Mouse (Mus musculus) embryonic facial prominence, embryonic 15.5 days (tissue): ENCODE data around the gene Gpc6. TPM values are rescaled to one million over a fixed set of nuclear protein-coding genes. Genes with fewer than 3 reads are reported as not detected.

Source experiments
- ATAC-seq: fragments of 200-750 bp; cut with Nextera tagmentation; 2 replicates; pipeline ENCODE4 v1.8.0; 2017; ENCODE audit warnings: low read depth, moderate TSS enrichment; ENCODE audit not compliant: insufficient number of reproducible peaks, low FRiP score, low TSS enrichment
- H3K27ac ChIP-seq: fragments of 300-500 bp; sonication (generic); replicated peaks from 2 replicates; pipeline ENCODE4 v1.5.1; 2015; ENCODE audit warnings: mild to moderate bottlenecking, inconsistent platforms
- H3K27me3 ChIP-seq: fragments of 300-500 bp; sonication (generic); 2 replicates; pipeline ENCODE4 v1.6.1; 2015; ENCODE audit warnings: inconsistent platforms
- H3K36me3 ChIP-seq: fragments of 300-500 bp; sonication (generic); 2 replicates; pipeline ENCODE4 v1.6.1; 2015; ENCODE audit warnings: mild to moderate bottlenecking, inconsistent platforms
- H3K4me1 ChIP-seq: fragments of 300-500 bp; sonication (generic); 2 replicates; pipeline ENCODE4 v1.6.1; 2015; ENCODE audit warnings: inconsistent platforms
- H3K4me2 ChIP-seq: fragments of 300-500 bp; sonication (generic); replicated peaks from 2 replicates; pipeline ENCODE4 v1.6.1; 2015; ENCODE audit warnings: mild to moderate bottlenecking, inconsistent platforms
- H3K4me3 ChIP-seq: fragments of 300-500 bp; sonication (generic); replicated peaks from 2 replicates; pipeline ENCODE4 v1.5.1; 2015; ENCODE audit warnings: mild to moderate bottlenecking, inconsistent platforms
- H3K9ac ChIP-seq: fragments of 300-500 bp; sonication (generic); 2 replicates; pipeline ENCODE4 v1.6.1; 2015; ENCODE audit warnings: inconsistent platforms
- H3K9me3 ChIP-seq: fragments of 300-500 bp; sonication (generic); replicated peaks from 2 replicates; pipeline ENCODE4 v1.6.1; 2016; ENCODE audit warnings: inconsistent platforms
- WGBS: fragments of 180-500 bp; shearing (Covaris S2); methylation state at CpG from one replicate; pipeline ENCODE4 v1.1.7; 2015; 5-methylcytosine and 5-hydroxymethylcytosine counted together
- polyA plus RNA-seq: library from polyadenylated mRNA; unstranded; fragments of >200 nt; fragmentation: Nextera tagmentation; extraction: Ambion mirVana; gene quantifications from 2 replicates; pipeline ENCODE4 v1.2.1, GENCODE M21; 2015

The Gpc6 gene
- polyA plus RNA-seq = 33.7 and 42.3 TPM in 2 replicates

GRCm38 (mm10) chr14:116924876-116925601 lies at the start of gene Gpc6:
Gpc6 (plus strand) TSS chr14:116925315.
- H3K36me3 ChIP-seq = no peaks in the 10 kb centered on the region
- peak within 1 kb of the TSS; percentile 80 for H3K9ac ChIP-seq
- no peaks in the 10 kb centered on the region for H3K9me3 ChIP-seq
- ATAC-seq = peak; percentile 83
- H3K27ac ChIP-seq = peak within 1 kb of the TSS; percentile 94
- WGBS = under 1% methylated on average over 38 of the region's 38 CpGs
- peak within 1 kb of the TSS; percentile 77 for H3K4me3 ChIP-seq
- H3K4me1 ChIP-seq = peaks cover 13% of the 10 kb centered on the region
- peak within 1 kb of the TSS; percentile 94 for H3K4me2 ChIP-seq
- H3K27me3 ChIP-seq = no peaks in the 10 kb centered on the region

- no peak overlapping the region for H3K9ac ChIP-seq
- H3K9me3 ChIP-seq = no peaks in the 10 kb centered on the region
- 66% methylated on average over 7 of the region's 7 CpGs for WGBS
- no peaks in the 10 kb centered on the region for H3K27me3 ChIP-seq
- H3K27ac ChIP-seq = no peak overlapping the region
- H3K4me3 ChIP-seq = no peak overlapping the region
- no peaks in the 10 kb centered on the region for H3K4me1 ChIP-seq
- no peaks in the 10 kb centered on the region for H3K36me3 ChIP-seq
- no peak for ATAC-seq
- H3K4me2 ChIP-seq = no peak overlapping the region
These were observed 42.6 kb upstream of the Gpc6 start for GRCm38 (mm10) chr14:116882480-116883044.

- Histone ChIP-seq H3K4me3 (no peak overlapping the region), H3K9me3 (no peaks in the 10 kb centered on the region), H3K27ac (no peak overlapping the region), H3K4me1 (no peaks in the 10 kb centered on the region), H3K4me2 (no peak overlapping the region), H3K36me3 (no peaks in the 10 kb centered on the region), H3K9ac (no peak overlapping the region), H3K27me3 (no peaks in the 10 kb centered on the region)
- ATAC-seq = no peak
- WGBS = 84% methylated on average over 3 of the region's 3 CpGs
These were observed 30.8 kb upstream of the Gpc6 start for GRCm38 (mm10) chr14:116894316-116894715.

- H3K4me1 ChIP-seq = no peaks in the 10 kb centered on the region
- no peaks in the 10 kb centered on the region for H3K36me3 ChIP-seq
- H3K4me2 ChIP-seq = no peak overlapping the region
- H3K27ac ChIP-seq = no peak overlapping the region
- no peaks in the 10 kb centered on the region for H3K27me3 ChIP-seq
- H3K9ac ChIP-seq = no peak overlapping the region
- no peak overlapping the region for H3K4me3 ChIP-seq
- H3K9me3 ChIP-seq = no peaks in the 10 kb centered on the region
- 41% methylated on average over 1 of the region's 1 CpGs for WGBS
- ATAC-seq = no peak
These were observed 27.1 kb upstream of the Gpc6 start for GRCm38 (mm10) chr14:116897971-116898370.

GRCm38 (mm10) chr14:116911768-116912167 lies 13.3 kb upstream of the Gpc6 start:
- WGBS = 76% methylated on average over 1 of the region's 1 CpGs
- Histone ChIP-seq H3K4me1 (no peaks in the 10 kb centered on the region), H3K9me3 (no peaks in the 10 kb centered on the region), H3K27me3 (no peaks in the 10 kb centered on the region), H3K4me2 (no peak overlapping the region), H3K9ac (no peak overlapping the region), H3K4me3 (no peak overlapping the region), H3K27ac (no peak overlapping the region), H3K36me3 (no peaks in the 10 kb centered on the region)
- ATAC-seq = no peak

- Histone ChIP-seq H3K9me3 (no peaks in the 10 kb centered on the region), H3K9ac (no peak overlapping the region), H3K36me3 (no peaks in the 10 kb centered on the region), H3K27ac (no peak overlapping the region), H3K4me2 (no peak overlapping the region; the same call in 1 of the 2 replicates), H3K4me1 (0 out of 2 replicates have a peak, but pooled peaks cover 2% of the 10 kb centered on the region), H3K4me3 (no peak overlapping the region), H3K27me3 (no peaks in the 10 kb centered on the region)
- WGBS = 22% methylated on average over 6 of the region's 6 CpGs
- ATAC-seq = no peak
These were observed 8.2 kb upstream of the Gpc6 start for GRCm38 (mm10) chr14:116916874-116917273.

GRCm38 (mm10) chr14:116924266-116924665 lies 849 bp upstream of the Gpc6 start:
- H3K36me3 ChIP-seq = no peaks in the 10 kb centered on the region
- 48% methylated on average over 2 of the region's 2 CpGs for WGBS
- no peak overlapping the region for H3K4me3 ChIP-seq
- no peak for ATAC-seq
- peaks cover 13% of the 10 kb centered on the region for H3K4me1 ChIP-seq
- no peak overlapping the region for H3K27ac ChIP-seq
- no peaks in the 10 kb centered on the region for H3K27me3 ChIP-seq
- 0 out of 2 replicates have a peak overlapping the region, but pooled peaks have one; percentile 94 for H3K4me2 ChIP-seq
- H3K9me3 ChIP-seq = no peaks in the 10 kb centered on the region
- H3K9ac ChIP-seq = no peak overlapping the region

- peak overlapping the region; percentile 94 for H3K4me2 ChIP-seq
- H3K4me1 ChIP-seq = peaks cover 13% of the 10 kb centered on the region
- under 1% methylated on average over 56 of the region's 58 CpGs for WGBS
- H3K9me3 ChIP-seq = no peaks in the 10 kb centered on the region
- H3K9ac ChIP-seq = peak overlapping the region; percentile 80
- ATAC-seq = peak; percentile 45; the same call in 1 of the 2 replicates
- peak overlapping the region; percentile 77 for H3K4me3 ChIP-seq
- peak overlapping the region; percentile 94 for H3K27ac ChIP-seq
- H3K27me3 ChIP-seq = no peaks in the 10 kb centered on the region
- no peaks in the 10 kb centered on the region for H3K36me3 ChIP-seq
These were observed 732 bp downstream of the Gpc6 start for GRCm38 (mm10) chr14:116925691-116926403.

- peak; percentile 81 for ATAC-seq
- Histone ChIP-seq H3K9me3 (no peaks in the 10 kb centered on the region), H3K27me3 (no peaks in the 10 kb centered on the region), H3K4me1 (peaks cover 13% of the 10 kb centered on the region), H3K4me3 (peak overlapping the region; percentile 77), H3K27ac (peak overlapping the region; percentile 94), H3K9ac (peak overlapping the region; percentile 80), H3K4me2 (peak overlapping the region; percentile 94), H3K36me3 (no peaks in the 10 kb centered on the region)
- 1% methylated on average over 52 of the region's 52 CpGs for WGBS
These were observed 1.5 kb downstream of the Gpc6 start for GRCm38 (mm10) chr14:116926404-116927171.

- Histone ChIP-seq H3K4me3 (peak overlapping the region; percentile 77), H3K9me3 (no peaks in the 10 kb centered on the region), H3K27ac (peak overlapping the region; percentile 94), H3K9ac (peak overlapping the region; percentile 80), H3K36me3 (no peaks in the 10 kb centered on the region), H3K27me3 (no peaks in the 10 kb centered on the region), H3K4me2 (peak overlapping the region; percentile 94), H3K4me1 (peaks cover 13% of the 10 kb centered on the region)
- ATAC-seq = no peak
- WGBS = 3% methylated on average over 21 of the region's 21 CpGs
These were observed 2.5 kb downstream of the Gpc6 start for GRCm38 (mm10) chr14:116927341-116928315.
